Comparison of ENCODE assay signal across 7 mouse cellular contexts in the genomic region with DNA sequence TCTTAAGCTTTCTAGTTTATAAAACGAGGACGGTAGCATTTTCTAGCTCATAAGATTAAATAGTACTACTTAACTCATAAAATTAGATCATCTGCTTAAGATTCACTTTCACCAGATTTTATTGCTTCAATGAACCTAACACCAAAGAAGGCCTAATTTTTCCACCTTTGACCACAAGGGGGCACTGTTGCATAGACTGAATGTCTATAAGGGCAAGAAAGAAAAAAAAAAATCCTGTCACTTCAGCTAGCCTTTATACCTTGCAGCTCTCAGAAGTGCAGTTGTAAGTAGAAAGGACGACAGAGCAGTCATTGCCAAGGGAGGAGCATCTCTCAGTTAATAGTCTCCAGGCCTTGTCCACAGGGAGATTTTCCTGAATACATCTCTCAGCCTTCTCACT.
DNase-seq lines count a peak whose midpoint lies in the region; ATAC-seq lines count a peak whose summit lies in the region.

No protein-coding gene starts in this region.

- peak; percentile 72 for DNase-seq in 416B (ENCODE audit: low read depth)
- DNase-seq in CD8-positive naive resting alpha-beta T cell, adult 2 months (ENCODE audit: low read depth in 2 of 2, low spot score in 2 of 2): peak; percentile 53 to 68
- peak; percentile 52 for DNase-seq in c-Kit-positive CD71-positive TER-119-negative erythroid progenitor cells, embryonic 14.5 days (ENCODE audit: low read depth)
- peak; percentile 61 to 84 for DNase-seq in layer of hippocampus, postnatal 14 days (ENCODE audit: low spot score in 2 of 2)
- peak; percentile 86 for DNase-seq in right cerebral cortex, postnatal 4 days

- peak; percentile 80 for ATAC-seq in frontal cortex, adult (ENCODE audit: low TSS enrichment)
- ATAC-seq in megakaryocyte progenitor cell, adult 5-6 weeks (replicated peaks; ENCODE audit: poor library complexity): peak; percentile 67

Comparison
In these comparisons a context has a peak if more than half of its experiments do, and no peak if none do; other contexts are left out.
1. Peak in every context shown above with its lines: DNase-seq and ATAC-seq.